Mouse (Mus musculus) forelimb bud, embryonic 11.5 days (tissue): ENCODE data around the gene Gm20388.

Experiments
- DNase-seq: peaks from one replicate; pipeline ENCODE4 v3.0.0-alpha.2; 2012; ENCODE audit warnings: low read depth, low spot score

The Gm20388 gene

GRCm38 (mm10) chr8:120012491-120012890 lies 101.8 kb downstream of the Gm20388 start:
- DNase-seq, result no peak

- no peak for DNase-seq
Observed at GRCm38 (mm10) chr8:120012927-120013326, 102.3 kb downstream of the Gm20388 start.

GRCm38 (mm10) chr8:120014267-120015023 lies 103.8 kb downstream of the Gm20388 start:
- no peak for DNase-seq

- no peak for DNase-seq
Observed at GRCm38 (mm10) chr8:120015916-120016315, 105.3 kb downstream of the Gm20388 start.

GRCm38 (mm10) chr8:120016424-120016823 lies 105.8 kb downstream of the Gm20388 start:
- DNase-seq, result no peak

GRCm38 (mm10) chr8:120017349-120017748 lies 106.7 kb downstream of the Gm20388 start:
- DNase-seq, result no peak

- no peak for DNase-seq
Observed at GRCm38 (mm10) chr8:120017786-120018185, 107.1 kb downstream of the Gm20388 start.

GRCm38 (mm10) chr8:120018379-120018778 lies 107.7 kb downstream of the Gm20388 start:
- DNase-seq, result no peak

- DNase-seq, result no peak
Observed at GRCm38 (mm10) chr8:120019297-120019696, 108.7 kb downstream of the Gm20388 start.

- no peak for DNase-seq
Observed at GRCm38 (mm10) chr8:120020298-120020697, 109.7 kb downstream of the Gm20388 start.

GRCm38 (mm10) chr8:120026199-120026598 lies 115.6 kb downstream of the Gm20388 start:
- no peak for DNase-seq

- DNase-seq, result no peak
Observed at GRCm38 (mm10) chr8:120026991-120027390, 116.3 kb downstream of the Gm20388 start.

- no peak for DNase-seq
Observed at GRCm38 (mm10) chr8:120030447-120030846, 119.8 kb downstream of the Gm20388 start.

- no peak for DNase-seq
Observed at GRCm38 (mm10) chr8:120032549-120033208, 122.0 kb downstream of the Gm20388 start.

- DNase-seq, result no peak
Observed at GRCm38 (mm10) chr8:120034471-120034870, 123.8 kb downstream of the Gm20388 start.

GRCm38 (mm10) chr8:120036111-120036510 lies 125.5 kb downstream of the Gm20388 start:
- DNase-seq, result no peak

GRCm38 (mm10) chr8:120036578-120036977 lies 125.9 kb downstream of the Gm20388 start:
- no peak for DNase-seq

- no peak for DNase-seq
Observed at GRCm38 (mm10) chr8:120037199-120037598, 126.6 kb downstream of the Gm20388 start.

GRCm38 (mm10) chr8:120037611-120038010 lies 127.0 kb downstream of the Gm20388 start:
- no peak for DNase-seq

- DNase-seq, result no peak
Observed at GRCm38 (mm10) chr8:120038741-120039140, 128.1 kb downstream of the Gm20388 start.

- no peak for DNase-seq
Observed at GRCm38 (mm10) chr8:120039313-120039919, 128.8 kb downstream of the Gm20388 start.

GRCm38 (mm10) chr8:120040861-120041260 lies 130.2 kb downstream of the Gm20388 start:
- no peak for DNase-seq
